Mouse (Mus musculus) liver, postnatal 0 days (tissue): Measurements from ENCODE around the gene Bpgm. TPM values are rescaled to one million over a fixed set of nuclear protein-coding genes. Genes with fewer than 3 reads are reported as not detected.
A peak's percentile ranks its signal among the peaks of the same experiment; 100 is the strongest.

Experiments used
- ATAC-seq: fragments of 200-750 bp; cut with Nextera tagmentation; 2 replicates; pipeline ENCODE4 v1.8.0; 2017; ENCODE audit warnings: mild to moderate bottlenecking, moderate library complexity
- DNase-seq: peaks from one replicate; pipeline ENCODE4 v3.0.0-alpha.2; 2016
- H3K27ac ChIP-seq: fragments of 300-500 bp; sonication (generic); 2 replicates; pipeline ENCODE4 v1.5.1; 2014; ENCODE audit warnings: antibody characterized with exemption, moderate library complexity, mild to moderate bottlenecking, low read depth
- H3K27me3 ChIP-seq: fragments of 300-500 bp; sonication (generic); 2 replicates; pipeline ENCODE4 v1.6.1; 2014; ENCODE audit warnings: low read length, control low read depth, mixed read lengths; ENCODE audit not compliant: insufficient read depth
- H3K36me3 ChIP-seq: fragments of 300-500 bp; sonication (generic); replicated peaks from 2 replicates; pipeline ENCODE4 v1.6.1; 2014; ENCODE audit warnings: mild to moderate bottlenecking, control low read depth, low read length, moderate library complexity, mixed read lengths; ENCODE audit not compliant: insufficient read depth
- H3K4me1 ChIP-seq: fragments of 300-500 bp; sonication (generic); 2 replicates; pipeline ENCODE4 v1.6.1; 2014; ENCODE audit warnings: antibody characterized with exemption, mild to moderate bottlenecking, control low read depth; ENCODE audit not compliant: insufficient read depth
- H3K4me2 ChIP-seq: fragments of 300-500 bp; sonication (generic); 2 replicates; pipeline ENCODE4 v1.6.1; 2014; ENCODE audit warnings: low read depth, mild to moderate bottlenecking, low read length, moderate library complexity, mixed read lengths
- H3K4me3 ChIP-seq: fragments of 300-500 bp; sonication (generic); 2 replicates; pipeline ENCODE4 v1.5.1; 2014; ENCODE audit warnings: low read depth, low read length
- H3K9ac ChIP-seq: fragments of 300-500 bp; sonication (generic); replicated peaks from 2 replicates; pipeline ENCODE4 v1.6.1; 2014; ENCODE audit warnings: mild to moderate bottlenecking, moderate library complexity
- H3K9me3 ChIP-seq: fragments of 300-500 bp; sonication (generic); 2 replicates; pipeline ENCODE4 v1.6.1; 2016; ENCODE audit warnings: mild to moderate bottlenecking, control low read depth, low read length, mixed read lengths
- CTCF ChIP-seq: sonication (generic); IDR thresholded peaks from 2 replicates; pipeline ENCODE4 v1.5.1; 2016; ENCODE audit warnings: antibody characterized with exemption, low read depth
- EP300 ChIP-seq: IDR thresholded peaks from 2 replicates; pipeline ENCODE4 v1.6.1; 2016; ENCODE audit warnings: antibody characterized with exemption, low read depth, mild to moderate bottlenecking
- WGBS: fragments of 180-500 bp; shearing (Covaris S2); extraction: QIAGEN DNeasy Blood & Tissue Kit; methylation state at CpG from one replicate; pipeline ENCODE4 v1.1.7; 2014; ENCODE audit not compliant: insufficient replicate concordance; 5-methylcytosine and 5-hydroxymethylcytosine counted together
- polyA plus RNA-seq: library from polyadenylated mRNA; unstranded; fragments of >200 nt; fragmentation: Nextera tagmentation; extraction: Ambion mirVana; gene quantifications from 2 replicates; pipeline ENCODE4 v1.2.1, GENCODE M21; 2015

Gene Bpgm
- polyA plus RNA-seq, 1 experiment from 2014 or later: 85.5 TPM

DNA sequence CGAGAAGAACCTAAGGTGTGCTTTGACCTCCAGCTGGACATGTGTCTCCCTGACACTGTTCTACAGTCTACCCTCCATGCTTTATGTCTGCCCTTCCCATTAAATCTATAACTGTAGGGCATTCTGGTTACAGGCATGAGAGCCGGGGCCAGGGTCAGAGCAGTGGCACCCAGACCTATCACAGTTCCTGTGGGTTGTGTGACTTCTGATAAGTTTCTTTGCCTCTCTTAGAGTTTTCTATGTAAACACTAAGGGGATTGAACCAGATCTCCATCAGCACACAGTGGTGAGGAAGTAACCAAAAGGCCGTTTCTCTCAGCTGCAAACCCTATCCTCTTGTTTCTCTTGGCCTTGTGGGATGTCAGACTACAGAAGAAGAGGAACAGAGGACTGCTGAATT, 50.4 kb downstream of the Bpgm start:
- no peak for ATAC-seq
- no peak overlapping the region for H3K4me3 ChIP-seq
- no peak for DNase-seq
- 45% methylated on average over 3 of the region's 3 CpGs for WGBS
- H3K9ac ChIP-seq: no peak overlapping the region
- H3K9me3 ChIP-seq: no peaks in the 10 kb centered on the region
- H3K4me1 ChIP-seq: peaks cover 30% of the 10 kb centered on the region
- TF ChIP-seq CTCF: no peak
- no peak overlapping the region for H3K27ac ChIP-seq
- H3K36me3 ChIP-seq: no peaks in the 10 kb centered on the region
- no peak overlapping the region for H3K4me2 ChIP-seq
- H3K27me3 ChIP-seq: no peaks in the 10 kb centered on the region

DNA sequence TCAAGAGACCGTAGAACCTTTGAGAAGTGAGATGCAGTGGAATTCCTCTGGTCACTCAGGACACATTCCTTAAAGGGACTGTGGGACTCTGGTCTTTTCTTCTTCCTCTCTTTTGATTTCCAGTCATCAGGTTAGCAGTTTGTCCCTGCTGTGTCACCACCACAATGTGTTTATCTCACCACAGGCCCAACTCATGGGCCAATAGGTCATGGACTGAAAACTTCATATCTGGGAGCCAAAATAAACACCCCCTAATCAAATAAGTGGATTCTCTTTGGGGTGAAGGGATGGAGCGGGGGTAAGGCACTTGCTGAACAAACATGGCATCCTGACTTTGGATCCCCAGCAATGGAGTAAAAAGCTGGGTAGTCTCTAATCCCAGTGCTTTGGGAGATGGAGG, 52.1 kb downstream of the Bpgm start:
- H3K4me3 ChIP-seq: no peak overlapping the region
- no peaks in the 10 kb centered on the region for H3K27me3 ChIP-seq
- H3K36me3 ChIP-seq: no peaks in the 10 kb centered on the region
- TF ChIP-seq EP300 (no peak), CTCF (no peak)
- peak overlapping the region; percentile 49; the same call in 1 of the 2 replicates for H3K27ac ChIP-seq
- no peaks in the 10 kb centered on the region for H3K9me3 ChIP-seq
- peak; percentile 75 for ATAC-seq
- H3K4me1 ChIP-seq: peaks cover 30% of the 10 kb centered on the region
- no peak for DNase-seq
- 71% methylated on average over 2 of the region's 2 CpGs for WGBS
- H3K9ac ChIP-seq: no peak overlapping the region
- H3K4me2 ChIP-seq: no peak overlapping the region

DNA sequence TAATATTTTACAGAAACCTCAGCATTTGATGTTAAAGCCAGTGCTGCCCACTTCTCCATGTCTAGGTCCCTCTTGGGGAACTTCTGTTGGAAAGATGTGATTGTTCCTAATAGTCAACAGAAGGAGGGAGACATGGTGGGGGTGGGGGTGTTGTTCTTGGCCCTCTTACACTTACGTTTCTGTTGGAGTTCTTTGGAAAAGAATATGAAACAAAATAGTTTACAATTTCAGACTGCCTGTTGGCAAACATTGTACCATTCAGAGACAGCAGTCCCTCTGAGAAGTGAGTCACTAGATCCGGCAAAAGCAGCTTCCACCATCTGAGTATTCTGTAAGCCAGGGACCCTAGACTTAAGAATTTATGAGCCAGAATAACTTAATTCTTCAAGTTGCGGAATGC, 54.0 kb downstream of the Bpgm start:
- Histone ChIP-seq H3K36me3 (no peaks in the 10 kb centered on the region), H3K4me1 (peaks cover 30% of the 10 kb centered on the region), H3K4me2 (no peak overlapping the region), H3K27ac (no peak overlapping the region), H3K9ac (no peak overlapping the region), H3K4me3 (no peak overlapping the region), H3K9me3 (no peaks in the 10 kb centered on the region), H3K27me3 (no peaks in the 10 kb centered on the region)
- 81% methylated on average over 3 of the region's 3 CpGs for WGBS
- TF ChIP-seq CTCF (no peak), EP300 (no peak)
- DNase-seq (no peak), ATAC-seq (no peak)

DNA sequence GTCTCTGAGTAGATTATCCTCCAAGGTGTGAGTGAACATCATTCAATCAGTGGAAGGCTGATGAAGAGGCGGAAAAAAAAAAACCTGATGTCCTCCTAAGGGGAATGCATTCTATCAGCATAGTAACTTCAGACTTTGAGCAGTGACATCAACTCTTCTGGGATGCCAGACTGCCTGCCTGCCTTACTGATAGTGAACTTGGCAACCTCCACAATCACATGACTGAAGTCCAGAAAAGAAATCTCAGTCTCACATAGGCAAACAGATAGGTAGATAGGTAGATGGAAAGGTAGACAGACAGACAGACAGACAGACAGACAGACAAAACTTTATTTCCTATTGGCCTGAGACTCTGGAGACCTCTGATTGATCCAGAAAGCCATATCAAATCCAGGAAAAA, 57.0 kb downstream of the Bpgm start:
- H3K9me3 ChIP-seq: no peaks in the 10 kb centered on the region
- peaks cover 10% of the 10 kb centered on the region; the same call in 1 of the 2 replicates for H3K4me1 ChIP-seq
- no peak overlapping the region for H3K4me3 ChIP-seq
- H3K27ac ChIP-seq: no peak overlapping the region
- DNase-seq: no peak
- no peak for TF ChIP-seq CTCF
- TF ChIP-seq EP300: no peak
- H3K9ac ChIP-seq: no peak overlapping the region
- H3K36me3 ChIP-seq: no peaks in the 10 kb centered on the region
- H3K4me2 ChIP-seq: no peak overlapping the region
- WGBS: 59% methylated on average over 1 of the region's 1 CpGs
- ATAC-seq: peak; percentile 76
- H3K27me3 ChIP-seq: no peaks in the 10 kb centered on the region

DNA sequence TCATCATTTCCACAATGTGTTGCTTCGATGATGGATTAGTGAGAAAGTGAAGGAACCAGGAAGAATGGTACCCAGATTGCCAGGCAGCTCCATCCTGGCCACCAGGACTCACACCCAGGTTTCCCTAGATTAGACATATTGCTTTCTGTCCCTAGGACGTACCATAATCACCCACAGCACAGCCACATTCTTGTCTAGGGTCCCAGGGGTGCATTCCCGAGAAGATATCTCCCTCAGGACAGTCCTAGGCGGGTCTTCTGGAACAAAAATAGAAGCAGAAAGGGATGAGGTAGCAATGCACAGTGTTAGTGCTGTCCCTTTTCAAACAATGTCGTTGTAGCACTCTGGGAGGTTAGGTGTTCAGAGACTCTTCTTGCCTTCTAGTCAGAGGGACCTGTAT, 57.9 kb downstream of the Bpgm start:
- Histone ChIP-seq H3K4me3 (no peak overlapping the region), H3K9me3 (no peaks in the 10 kb centered on the region), H3K27me3 (no peaks in the 10 kb centered on the region), H3K27ac (no peak overlapping the region), H3K36me3 (no peaks in the 10 kb centered on the region), H3K4me2 (no peak overlapping the region), H3K4me1 (0 out of 2 replicates have a peak, but pooled peaks cover 4% of the 10 kb centered on the region), H3K9ac (no peak overlapping the region)
- no peak for ATAC-seq
- 62% methylated on average over 5 of the region's 5 CpGs for WGBS
- DNase-seq: no peak
- TF ChIP-seq EP300 (no peak), CTCF (no peak)

DNA sequence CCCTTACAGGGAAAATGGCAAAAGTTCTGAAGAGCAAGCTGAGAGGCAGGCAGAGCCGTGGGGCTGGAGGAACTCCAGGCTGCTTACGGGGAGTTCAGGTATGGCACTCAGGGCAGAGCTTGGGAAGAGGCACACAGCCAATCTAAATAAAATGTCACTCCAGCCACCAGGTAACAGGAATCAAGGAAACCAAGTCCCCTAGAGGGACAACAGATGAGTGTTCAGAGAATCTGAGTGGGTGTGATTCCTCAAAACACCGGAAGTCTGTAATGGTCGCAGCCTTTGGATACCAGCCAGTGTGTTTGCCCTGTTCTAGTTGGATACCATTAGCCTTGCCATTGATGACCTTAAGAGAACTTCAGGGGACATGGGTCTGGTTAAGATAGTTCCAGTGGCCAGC, 66.9 kb downstream of the Bpgm start:
- Histone ChIP-seq H3K9me3 (no peaks in the 10 kb centered on the region), H3K9ac (no peak overlapping the region), H3K4me1 (0 out of 2 replicates have a peak, but pooled peaks cover 4% of the 10 kb centered on the region), H3K36me3 (no peaks in the 10 kb centered on the region), H3K27me3 (no peaks in the 10 kb centered on the region), H3K4me3 (no peak overlapping the region), H3K4me2 (no peak overlapping the region), H3K27ac (no peak overlapping the region)
- no peak for TF ChIP-seq CTCF
- TF ChIP-seq EP300: no peak
- no peak for ATAC-seq
- WGBS: 71% methylated on average over 4 of the region's 4 CpGs
- no peak for DNase-seq
